Mouse (Mus musculus): ENCODE measurements around the gene Sgcd. TPM values are rescaled to one million over a fixed set of nuclear protein-coding genes. Genes with fewer than 3 reads are reported as not detected.

Gene Sgcd
- total and polyA plus RNA-seq, 3 experiments: 0.38 to 2.4 (median 0.43) TPM

GRCm38 (mm10) chr11:47351585-47351984 lies 637.2 kb downstream of the Sgcd start:
- Histone ChIP-seq H3K4me2 (ENCODE audit: insufficient read depth, low read depth, poor library complexity, severe bottlenecking) (no peak overlapping the region), H3K9me3 (replicated peaks; ENCODE audit: low read length) (no peaks in the 10 kb centered on the region), H3K79me2 (replicated peaks; ENCODE audit: control insufficient read depth, extremely low read depth, insufficient read depth, poor library complexity, severe bottlenecking) (no peaks in the 10 kb centered on the region), H3K4me1 (ENCODE audit: control insufficient read depth in 1 of 2, insufficient read depth in 2 of 2) (peaks cover 0 to 3% of the 10 kb centered on the region in 2 experiments; a peak in 2 of 4 replicates), H3K27me3 (replicated peaks) (no peaks in the 10 kb centered on the region), H3K4me3 (replicated peaks in 1 of 3; ENCODE audit: low read depth in 2 of 3, low read length in 2 of 3, poor library complexity in 1 of 3) (no peak overlapping the region), H3K27ac (ENCODE audit: insufficient read depth, low read depth) (no peak overlapping the region), H3K9ac (ENCODE audit: insufficient read depth, low read depth) (no peak overlapping the region), H3K36me3 (replicated peaks in 1 of 2; ENCODE audit: control insufficient read depth in 1 of 2, insufficient read depth in 1 of 2, low read length in 1 of 2) (no peaks in the 10 kb centered on the region)
- in situ Hi-C loops (cut with MboI; ENCODE audit: low pct_ligation_motif_present, low pct_unique_long_range_greater_than_20kb, low sequenced_read_pairs): no loop called here
- no peak for DNase-seq (ENCODE audit: extremely low read depth)
- TF ChIP-seq BHLHE40 (IDR thresholded peaks at IDR 0.05; ENCODE audit: low read depth, low read length): no peak
- TF ChIP-seq USF1 (IDR thresholded peaks at IDR 0.05; ENCODE audit: low read depth, low read length): no peak
- no peak for TF ChIP-seq SIN3A (IDR thresholded peaks at IDR 0.05; ENCODE audit: low read length)
- TF ChIP-seq MAX (IDR thresholded peaks at IDR 0.05; ENCODE audit: low read length): no peak
- no peak for TF ChIP-seq E2F4 (IDR thresholded peaks at IDR 0.05; ENCODE audit: insufficient replicate concordance, low read depth, low read length)
- no peak for TF ChIP-seq KAT2A (IDR thresholded peaks at IDR 0.05; ENCODE audit: insufficient replicate concordance, low read length)
- TF ChIP-seq RCOR1 (conservative IDR thresholded peaks at IDR 0.05; ENCODE audit: low read depth, low read length): no peak
- dilution Hi-C loops (cut with MboI; ENCODE audit: extremely low pct_ligation_motif_present, extremely low pct_unique_long_range_greater_than_20kb, low sequenced_read_pairs): no loop called here

GRCm38 (mm10) chr11:47343486-47343885 lies 645.3 kb downstream of the Sgcd start:
- no peaks in the 10 kb centered on the region for H3K27me3 ChIP-seq (replicated peaks)
- dilution Hi-C loops (cut with MboI; ENCODE audit: extremely low pct_ligation_motif_present, extremely low pct_unique_long_range_greater_than_20kb, low sequenced_read_pairs) (no loop called here), in situ Hi-C loops (cut with MboI; ENCODE audit: low pct_ligation_motif_present, low pct_unique_long_range_greater_than_20kb, low sequenced_read_pairs) (no loop called here)
- no peak overlapping the region for H3K4me3 ChIP-seq (replicated peaks in 1 of 3; ENCODE audit: low read depth in 2 of 3, low read length in 2 of 3, poor library complexity in 1 of 3)
- H3K79me2 ChIP-seq (replicated peaks; ENCODE audit: control insufficient read depth, extremely low read depth, insufficient read depth, poor library complexity, severe bottlenecking): no peaks in the 10 kb centered on the region
- no peak overlapping the region for H3K9ac ChIP-seq (ENCODE audit: insufficient read depth, low read depth)
- no peaks in the 10 kb centered on the region for H3K9me3 ChIP-seq (replicated peaks; ENCODE audit: low read length)
- no peaks in the 10 kb centered on the region for H3K36me3 ChIP-seq (replicated peaks in 1 of 2; ENCODE audit: control insufficient read depth in 1 of 2, insufficient read depth in 1 of 2, low read length in 1 of 2)
- no peak for DNase-seq (ENCODE audit: extremely low read depth)
- no peak overlapping the region for H3K27ac ChIP-seq (ENCODE audit: insufficient read depth, low read depth)
- H3K4me2 ChIP-seq (ENCODE audit: insufficient read depth, low read depth, poor library complexity, severe bottlenecking): no peak overlapping the region
- TF ChIP-seq UBTF (IDR thresholded peaks at IDR 0.05; ENCODE audit: low read depth, low read length) (no peak), POLR2A (IDR thresholded peaks at IDR 0.05; ENCODE audit: low read depth, low read length) (no peak), ELF1 (IDR thresholded peaks at IDR 0.05; ENCODE audit: low read depth, low read length) (no peak), CHD2 (IDR thresholded peaks at IDR 0.05; ENCODE audit: low read length) (no peak), GABPA (IDR thresholded peaks at IDR 0.05; ENCODE audit: insufficient replicate concordance, low read depth, low read length) (no peak), MYC (IDR thresholded peaks at IDR 0.05; ENCODE audit: low read depth, low read length) (no peak), ZNF384 (IDR thresholded peaks at IDR 0.05; ENCODE audit: low read depth, low read length) (no peak), MAX (IDR thresholded peaks at IDR 0.05; ENCODE audit: low read length) (no peak), USF2 (conservative IDR thresholded peaks at IDR 0.05; ENCODE audit: low read depth, low read length) (no peak), IRF4 (IDR thresholded peaks at IDR 0.05; ENCODE audit: low read depth, low read length) (no peak), MAZ (IDR thresholded peaks at IDR 0.05; ENCODE audit: low read depth, low read length) (no peak), SIN3A (IDR thresholded peaks at IDR 0.05; ENCODE audit: low read length) (no peak), CHD1 (IDR thresholded peaks at IDR 0.05; ENCODE audit: low read depth, low read length) (no peak), ZC3H11A (IDR thresholded peaks at IDR 0.05; ENCODE audit: low read depth, low read length) (no peak), EP300 (IDR thresholded peaks at IDR 0.05; ENCODE audit: low read length) (no peak), RCOR1 (conservative IDR thresholded peaks at IDR 0.05; ENCODE audit: low read depth, low read length) (no peak)
- peaks cover 0 to 9% of the 10 kb centered on the region in 2 experiments; a peak in 2 of 4 replicates for H3K4me1 ChIP-seq (ENCODE audit: control insufficient read depth in 1 of 2, insufficient read depth in 2 of 2)
